Mouse (Mus musculus): ENCODE data around the gene Rnf114. TPM values are rescaled to one million over a fixed set of nuclear protein-coding genes. Genes with fewer than 3 reads are reported as not detected.
A peak's percentile ranks its signal among the peaks of the same experiment; 100 is the strongest.

The Rnf114 gene
- polyA plus RNA-seq, 1 experiment from 2014 or later: 133 TPM

DNA sequence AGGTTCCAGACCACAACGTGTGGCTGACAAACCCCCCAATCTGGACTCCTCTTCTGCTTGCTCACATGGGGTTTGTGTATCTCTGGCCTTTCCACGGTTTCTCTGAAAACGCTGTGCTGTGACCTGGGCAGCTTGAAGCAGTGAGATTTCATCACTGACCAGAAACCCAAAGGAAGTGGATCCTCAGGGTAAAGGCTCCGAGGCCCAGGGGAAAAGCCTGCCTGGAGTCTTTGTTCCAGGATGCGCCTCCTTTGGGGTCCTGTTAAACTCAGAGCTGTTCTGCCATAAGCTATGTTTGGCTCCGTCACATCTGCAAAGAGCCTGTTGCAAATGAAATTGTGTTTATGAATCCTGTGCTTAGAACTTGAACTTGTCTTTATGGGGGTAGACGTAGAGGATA lies 56.5 kb downstream of the Rnf114 start:
- H3K27me3 ChIP-seq (replicated peaks; ENCODE audit: control insufficient read depth, insufficient read depth, low read length): no peaks in the 10 kb centered on the region
- ATAC-seq: no peak
- WGBS: 86% methylated on average over 7 of the region's 7 CpGs
- no peaks in the 10 kb centered on the region for H3K9me3 ChIP-seq (ENCODE audit: control insufficient read depth, low read length)
- no peaks in the 10 kb centered on the region; the same call in 1 of the 2 replicates for H3K4me1 ChIP-seq (replicated peaks; ENCODE audit: control insufficient read depth, insufficient read depth, low read length)
- no peak overlapping the region for H3K27ac ChIP-seq (ENCODE audit: low read length)
- no peak overlapping the region for H3K4me3 ChIP-seq (replicated peaks; ENCODE audit: low read length)
- H3K36me3 ChIP-seq (ENCODE audit: control insufficient read depth, insufficient read depth): no peaks in the 10 kb centered on the region
- no peak overlapping the region for H3K4me2 ChIP-seq (ENCODE audit: low read length)
- H3K9ac ChIP-seq (replicated peaks; ENCODE audit: low read depth, low read length): no peak overlapping the region

DNA sequence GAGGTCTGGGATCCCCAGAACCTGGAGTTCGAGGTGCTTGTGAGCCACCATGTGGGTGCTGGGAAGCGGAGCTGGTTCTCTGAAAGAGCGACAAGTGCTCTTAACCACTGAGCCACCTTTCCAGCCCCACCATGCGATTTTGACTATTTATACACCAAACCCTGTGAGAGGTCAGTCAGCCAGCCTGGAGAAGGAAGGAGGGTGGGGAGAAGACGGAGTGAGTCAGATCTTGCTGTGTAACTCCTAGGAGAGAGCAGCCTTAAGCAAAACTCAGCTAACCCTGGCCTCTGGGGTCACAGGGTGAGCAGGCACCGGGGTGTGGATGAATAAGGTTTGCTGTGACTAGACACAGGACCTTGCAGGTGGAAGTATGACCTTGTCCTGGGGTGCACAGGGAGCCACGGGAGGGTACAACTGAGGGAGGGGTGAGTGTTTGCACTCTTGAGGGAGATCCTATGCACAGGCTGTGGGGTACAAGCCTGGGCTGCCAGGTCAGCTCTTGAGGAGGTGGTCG lies 58.0 kb downstream of the Rnf114 start:
- no peaks in the 10 kb centered on the region for H3K27me3 ChIP-seq (replicated peaks; ENCODE audit: control insufficient read depth, insufficient read depth, low read length)
- H3K4me3 ChIP-seq (replicated peaks; ENCODE audit: low read length): no peak overlapping the region
- no peaks in the 10 kb centered on the region for H3K36me3 ChIP-seq (ENCODE audit: control insufficient read depth, insufficient read depth)
- no peak for ATAC-seq
- no peak overlapping the region for H3K4me2 ChIP-seq (ENCODE audit: low read length)
- no peak overlapping the region for H3K27ac ChIP-seq (ENCODE audit: low read length)
- H3K4me1 ChIP-seq (replicated peaks; ENCODE audit: control insufficient read depth, insufficient read depth, low read length): no peaks in the 10 kb centered on the region
- 80% methylated on average over 8 of the region's 8 CpGs for WGBS
- no peaks in the 10 kb centered on the region for H3K9me3 ChIP-seq (ENCODE audit: control insufficient read depth, low read length)
- no peak overlapping the region for H3K9ac ChIP-seq (replicated peaks; ENCODE audit: low read depth, low read length)

DNA sequence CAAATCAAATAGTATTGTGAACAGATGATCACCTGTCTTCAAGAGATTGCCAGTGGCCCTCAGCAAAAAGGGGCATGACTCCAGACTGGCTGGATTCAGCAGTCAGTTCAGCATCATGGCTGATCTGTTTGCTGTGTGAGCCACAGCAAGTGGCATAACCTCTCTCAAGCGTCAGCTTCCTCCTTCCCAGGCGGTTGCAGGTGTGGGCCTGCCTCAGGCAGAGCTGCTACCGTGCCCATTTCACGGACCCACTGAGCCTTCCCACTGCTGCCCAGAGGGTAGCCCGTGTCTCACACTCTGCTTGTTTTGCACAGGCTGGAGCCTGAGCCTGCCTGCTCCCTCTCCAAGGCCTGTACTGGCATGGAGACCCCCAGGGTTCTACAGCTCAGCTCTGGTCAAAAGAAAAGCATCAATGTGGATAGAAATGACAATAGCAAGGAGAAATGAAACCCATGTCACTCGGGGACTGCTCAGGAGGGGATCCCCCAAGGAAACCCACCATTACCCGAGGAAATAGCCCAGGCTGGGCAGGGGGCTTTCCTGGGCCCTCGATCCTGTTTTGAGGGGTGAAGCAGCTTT lies 59.0 kb downstream of the Rnf114 start:
- Histone ChIP-seq H3K9me3 (ENCODE audit: control insufficient read depth, low read length) (no peaks in the 10 kb centered on the region), H3K4me3 (replicated peaks; ENCODE audit: low read length) (no peak overlapping the region), H3K4me1 (replicated peaks; ENCODE audit: control insufficient read depth, insufficient read depth, low read length) (no peaks in the 10 kb centered on the region), H3K36me3 (ENCODE audit: control insufficient read depth, insufficient read depth) (no peaks in the 10 kb centered on the region), H3K4me2 (ENCODE audit: low read length) (no peak overlapping the region), H3K27ac (ENCODE audit: low read length) (no peak overlapping the region), H3K27me3 (replicated peaks; ENCODE audit: control insufficient read depth, insufficient read depth, low read length) (no peaks in the 10 kb centered on the region), H3K9ac (replicated peaks; ENCODE audit: low read depth, low read length) (no peak overlapping the region)
- 75% methylated on average over 8 of the region's 8 CpGs for WGBS
- ATAC-seq: no peak

DNA sequence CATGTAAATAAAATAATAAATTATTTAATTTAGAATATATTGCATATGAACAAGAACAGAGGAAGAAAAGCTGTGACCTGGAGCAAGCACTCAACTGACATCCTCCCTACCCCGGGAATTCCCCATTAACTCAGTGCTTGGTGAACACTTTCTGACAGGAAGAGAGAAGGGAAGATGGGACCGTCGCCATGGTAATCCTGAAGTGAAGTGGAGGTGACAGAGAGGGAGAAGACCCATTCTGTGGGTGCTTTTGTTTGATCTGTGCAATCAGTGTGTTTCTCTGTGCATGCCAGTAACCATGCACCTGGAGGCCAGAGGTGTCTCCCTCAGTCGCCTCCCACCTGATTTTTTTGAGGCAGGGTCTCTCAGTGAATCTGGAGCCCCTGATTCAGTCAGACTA lies 59.8 kb downstream of the Rnf114 start:
- no peak overlapping the region for H3K27ac ChIP-seq (ENCODE audit: low read length)
- H3K4me1 ChIP-seq (replicated peaks; ENCODE audit: control insufficient read depth, insufficient read depth, low read length): no peaks in the 10 kb centered on the region
- no peak overlapping the region for H3K9ac ChIP-seq (replicated peaks; ENCODE audit: low read depth, low read length)
- H3K27me3 ChIP-seq (replicated peaks; ENCODE audit: control insufficient read depth, insufficient read depth, low read length): no peaks in the 10 kb centered on the region
- no peak overlapping the region for H3K4me3 ChIP-seq (replicated peaks; ENCODE audit: low read length)
- no peaks in the 10 kb centered on the region for H3K36me3 ChIP-seq (ENCODE audit: control insufficient read depth, insufficient read depth)
- no peaks in the 10 kb centered on the region for H3K9me3 ChIP-seq (ENCODE audit: control insufficient read depth, low read length)
- WGBS: 89% methylated on average over 4 of the region's 4 CpGs
- no peak overlapping the region for H3K4me2 ChIP-seq (ENCODE audit: low read length)
- ATAC-seq: no peak

DNA sequence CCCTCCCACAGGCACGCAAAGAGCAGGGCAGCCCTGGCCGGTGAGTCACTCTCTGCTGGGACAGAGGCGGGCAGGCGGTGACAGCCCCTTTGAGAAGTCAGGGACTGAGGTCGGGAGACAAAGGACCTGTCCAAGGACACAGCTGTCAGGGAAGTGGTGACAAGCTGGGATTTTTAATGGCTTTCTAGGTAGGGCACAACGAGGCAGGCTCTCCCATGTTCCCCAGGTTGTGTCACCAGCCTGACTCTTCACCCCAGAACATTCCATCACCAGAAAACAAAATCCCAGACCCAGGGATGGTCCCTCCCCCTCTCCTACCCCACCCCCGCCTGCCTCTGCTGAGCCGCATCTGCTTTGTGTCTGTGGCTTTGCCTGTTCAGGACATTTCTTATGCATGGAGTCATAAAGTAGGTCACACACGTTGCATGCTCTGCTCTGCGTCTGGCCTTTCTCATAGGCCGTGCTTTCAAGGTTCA lies 60.5 kb downstream of the Rnf114 start:
- no peaks in the 10 kb centered on the region for H3K27me3 ChIP-seq (replicated peaks; ENCODE audit: control insufficient read depth, insufficient read depth, low read length)
- no peaks in the 10 kb centered on the region for H3K9me3 ChIP-seq (ENCODE audit: control insufficient read depth, low read length)
- H3K9ac ChIP-seq (replicated peaks; ENCODE audit: low read depth, low read length): no peak overlapping the region
- WGBS: 22% methylated on average over 11 of the region's 11 CpGs
- H3K4me1 ChIP-seq (replicated peaks; ENCODE audit: control insufficient read depth, insufficient read depth, low read length): no peaks in the 10 kb centered on the region
- H3K36me3 ChIP-seq (ENCODE audit: control insufficient read depth, insufficient read depth): no peaks in the 10 kb centered on the region
- no peak for ATAC-seq
- no peak overlapping the region for H3K4me2 ChIP-seq (ENCODE audit: low read length)
- H3K27ac ChIP-seq (ENCODE audit: low read length): no peak overlapping the region
- H3K4me3 ChIP-seq (replicated peaks; ENCODE audit: low read length): no peak overlapping the region

DNA sequence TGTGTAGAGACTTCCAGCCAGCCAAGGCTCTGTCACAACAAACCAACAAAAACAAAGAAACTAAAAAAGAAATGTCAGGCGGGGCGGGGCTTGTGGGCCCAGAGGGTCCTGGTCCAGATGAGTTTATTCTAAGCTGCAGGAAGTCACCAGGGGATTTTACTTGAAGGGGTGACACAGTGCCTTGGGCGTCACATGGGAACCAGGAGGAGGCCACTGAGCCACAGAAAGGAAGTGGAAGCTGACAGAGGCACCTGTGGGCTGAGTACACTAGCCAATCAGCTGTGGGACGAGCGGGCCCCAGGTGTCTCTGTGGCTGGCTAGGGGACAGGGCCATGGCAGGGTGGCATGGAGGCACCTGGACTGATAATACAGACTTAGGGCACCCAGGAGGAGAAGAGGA lies 63.3 kb downstream of the Rnf114 start:
- no peaks in the 10 kb centered on the region for H3K36me3 ChIP-seq (ENCODE audit: control insufficient read depth, insufficient read depth)
- H3K27me3 ChIP-seq (replicated peaks; ENCODE audit: control insufficient read depth, insufficient read depth, low read length): no peaks in the 10 kb centered on the region; the same call in 1 of the 2 replicates
- H3K4me2 ChIP-seq (ENCODE audit: low read length): no peak overlapping the region
- H3K4me3 ChIP-seq (replicated peaks; ENCODE audit: low read length): no peak overlapping the region
- H3K27ac ChIP-seq (ENCODE audit: low read length): no peak overlapping the region
- H3K9me3 ChIP-seq (ENCODE audit: control insufficient read depth, low read length): no peaks in the 10 kb centered on the region
- no peak overlapping the region for H3K9ac ChIP-seq (replicated peaks; ENCODE audit: low read depth, low read length)
- 82% methylated on average over 5 of the region's 5 CpGs for WGBS
- H3K4me1 ChIP-seq (replicated peaks; ENCODE audit: control insufficient read depth, insufficient read depth, low read length): peaks cover 7% of the 10 kb centered on the region
- ATAC-seq: no peak

DNA sequence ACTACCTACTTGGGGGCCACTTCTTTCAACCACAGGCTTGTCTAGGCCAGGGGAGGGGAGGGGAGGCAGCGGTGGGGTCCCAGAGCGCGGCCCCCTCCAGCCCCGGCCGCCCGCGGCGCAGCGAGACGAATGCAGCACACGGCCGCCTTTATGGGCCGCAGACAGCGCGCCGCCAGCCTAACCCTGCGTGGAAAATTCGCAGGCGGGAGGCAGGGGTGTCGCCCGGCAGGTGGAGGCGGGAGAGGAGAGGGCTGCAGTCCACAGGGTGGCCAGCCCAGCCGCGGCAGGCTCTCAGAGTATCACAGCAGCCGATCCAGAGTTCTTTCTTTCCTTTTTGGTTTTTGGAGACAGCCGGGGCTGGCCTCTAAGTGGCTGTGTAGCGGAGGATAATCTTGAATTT lies 67.0 kb downstream of the Rnf114 start:
- ATAC-seq: no peak
- H3K4me3 ChIP-seq (replicated peaks; ENCODE audit: low read length): peak overlapping the region; percentile 23; the same call in 1 of the 2 replicates

DNA sequence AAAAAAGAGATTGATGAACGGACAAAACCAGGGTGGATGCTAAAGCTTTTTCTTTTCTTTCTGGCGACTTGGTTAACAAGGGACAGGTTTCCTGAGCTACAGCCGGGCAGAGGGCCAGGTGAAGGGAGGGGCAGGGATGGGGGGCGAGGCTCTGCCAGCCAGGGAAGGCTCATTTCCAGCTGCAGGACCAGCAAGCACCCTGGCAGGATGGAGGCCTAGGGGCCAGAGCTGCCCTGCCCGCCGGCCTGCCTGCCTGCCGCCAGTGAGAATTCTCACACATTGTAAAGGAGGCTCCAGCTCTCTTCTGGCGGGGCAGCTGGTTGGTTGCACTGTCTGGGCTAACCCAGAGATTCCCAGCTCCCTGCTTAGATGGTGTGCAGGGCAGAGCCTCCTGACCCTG lies 69.7 kb downstream of the Rnf114 start:
- no peak overlapping the region for H3K27ac ChIP-seq (ENCODE audit: low read length)
- no peak overlapping the region for H3K4me3 ChIP-seq (replicated peaks; ENCODE audit: low read length)
- H3K4me2 ChIP-seq (ENCODE audit: low read length): no peak overlapping the region
- H3K9me3 ChIP-seq (ENCODE audit: control insufficient read depth, low read length): no peaks in the 10 kb centered on the region
- peaks cover 25% of the 10 kb centered on the region for H3K4me1 ChIP-seq (replicated peaks; ENCODE audit: control insufficient read depth, insufficient read depth, low read length)
- no peak; the same call in 1 of the 2 replicates for ATAC-seq
- WGBS: 11% methylated on average over 8 of the region's 8 CpGs
- H3K9ac ChIP-seq (replicated peaks; ENCODE audit: low read depth, low read length): no peak overlapping the region
- no peaks in the 10 kb centered on the region; the same call in 1 of the 2 replicates for H3K27me3 ChIP-seq (replicated peaks; ENCODE audit: control insufficient read depth, insufficient read depth, low read length)
- no peaks in the 10 kb centered on the region for H3K36me3 ChIP-seq (ENCODE audit: control insufficient read depth, insufficient read depth)

More for the DNA sequence above, 67.0 kb downstream of the Rnf114 start:
- H3K36me3 ChIP-seq (ENCODE audit: control insufficient read depth, insufficient read depth): no peaks in the 10 kb centered on the region
- 17% methylated on average over 24 of the region's 27 CpGs for WGBS
- no peak overlapping the region for H3K27ac ChIP-seq (ENCODE audit: low read length)
- H3K4me2 ChIP-seq (ENCODE audit: low read length): peak overlapping the region; percentile 42
- no peaks in the 10 kb centered on the region; the same call in 1 of the 2 replicates for H3K27me3 ChIP-seq (replicated peaks; ENCODE audit: control insufficient read depth, insufficient read depth, low read length)
- H3K9ac ChIP-seq (replicated peaks; ENCODE audit: low read depth, low read length): peak overlapping the region; percentile 51
- peaks cover 23% of the 10 kb centered on the region for H3K4me1 ChIP-seq (replicated peaks; ENCODE audit: control insufficient read depth, insufficient read depth, low read length)
- H3K9me3 ChIP-seq (ENCODE audit: control insufficient read depth, low read length): no peaks in the 10 kb centered on the region

DNA sequence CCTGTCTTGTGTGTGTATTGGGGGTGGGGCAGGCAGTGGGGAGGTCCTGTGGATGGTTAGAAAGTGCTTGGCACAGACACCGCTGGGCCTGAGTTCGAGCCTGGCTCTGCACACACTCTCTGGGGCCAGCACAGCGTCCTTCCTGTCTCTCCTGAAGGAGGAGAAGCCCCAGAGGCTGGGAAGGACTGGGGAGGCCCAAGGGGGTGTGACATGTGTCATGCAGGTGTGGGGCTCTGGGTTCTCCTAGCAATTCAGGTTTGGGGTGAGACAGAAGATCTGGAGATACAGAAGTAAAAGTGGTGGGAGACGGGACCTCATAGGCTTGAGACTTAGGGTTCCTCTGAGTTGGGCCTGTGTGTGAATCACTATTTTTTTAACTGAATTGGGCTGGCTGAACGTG lies 70.6 kb downstream of the Rnf114 start:
- 78% methylated on average over 5 of the region's 5 CpGs for WGBS
- Histone ChIP-seq H3K9ac (replicated peaks; ENCODE audit: low read depth, low read length) (no peak overlapping the region), H3K36me3 (ENCODE audit: control insufficient read depth, insufficient read depth) (no peaks in the 10 kb centered on the region), H3K9me3 (ENCODE audit: control insufficient read depth, low read length) (no peaks in the 10 kb centered on the region), H3K4me1 (replicated peaks; ENCODE audit: control insufficient read depth, insufficient read depth, low read length) (peaks cover 25% of the 10 kb centered on the region), H3K4me3 (replicated peaks; ENCODE audit: low read length) (no peak overlapping the region), H3K27me3 (replicated peaks; ENCODE audit: control insufficient read depth, insufficient read depth, low read length) (no peaks in the 10 kb centered on the region; the same call in 1 of the 2 replicates), H3K27ac (ENCODE audit: low read length) (no peak overlapping the region), H3K4me2 (ENCODE audit: low read length) (no peak overlapping the region)
- ATAC-seq: no peak
